Mouse (Mus musculus): Measurements from ENCODE around the gene Ndufaf3. TPM values are rescaled to one million over a fixed set of nuclear protein-coding genes. Genes with fewer than 3 reads are reported as not detected.
A peak's percentile ranks its signal among the peaks of the same experiment; 100 is the strongest.
"Not testable (repeated sequence)": the region's sequence is repeated elsewhere in the genome, so short reads cannot be mapped to it uniquely, and the experiment has no call there.

Ndufaf3 gene
- 14.7 and 23.0 TPM in 2 replicates for polyA plus RNA-seq (2011; ENCODE audit: insufficient read depth, insufficient read length, low replicate concordance, missing spikeins)

- TF ChIP-seq CTCF (IDR thresholded peaks at IDR 0.05; ENCODE audit: control insufficient read depth, insufficient read depth, low read length) (peak; percentile 95), POLR2A (IDR thresholded peaks at IDR 0.05; ENCODE audit: borderline replicate concordance, control insufficient read depth, low read depth, low read length) (peak; percentile 99)
- peak within 1 kb of the TSS; percentile 94 for H3K27ac ChIP-seq (ENCODE audit: control insufficient read depth, insufficient read depth, low read depth, low read length, poor library complexity)
- H3K4me1 ChIP-seq (ENCODE audit: control insufficient read depth, insufficient read depth, low read length) = peaks cover 10% of the 10 kb centered on the region; the same call in 1 of the 2 replicates
- H3K4me3 ChIP-seq (replicated peaks; ENCODE audit: control insufficient read depth, low read depth, low read length) = peak within 1 kb of the TSS; percentile 98
- under 1% methylated on average over 73 of the region's 73 CpGs for WGBS
Observed at GRCm38 (mm10) chr9:108566815-108567776, at the start of gene Ndufaf3. Gene Ndufaf3 (minus strand): TSS chr9:108567434.

GRCm38 (mm10) chr9:108611488-108611887 lies 44.3 kb upstream of the Ndufaf3 start:
- no peak for TF ChIP-seq CTCF (IDR thresholded peaks at IDR 0.05; ENCODE audit: control insufficient read depth, insufficient read depth, low read length)
- TF ChIP-seq POLR2A (IDR thresholded peaks at IDR 0.05; ENCODE audit: borderline replicate concordance, control insufficient read depth, low read depth, low read length) = no peak
- H3K27ac ChIP-seq (ENCODE audit: control insufficient read depth, insufficient read depth, low read depth, low read length, poor library complexity) = no peak overlapping the region
- no peak overlapping the region for H3K4me3 ChIP-seq (replicated peaks; ENCODE audit: control insufficient read depth, low read depth, low read length)
- H3K4me1 ChIP-seq (ENCODE audit: control insufficient read depth, insufficient read depth, low read length) = no peaks in the 10 kb centered on the region
- 91% methylated on average over 10 of the region's 10 CpGs for WGBS

DNA sequence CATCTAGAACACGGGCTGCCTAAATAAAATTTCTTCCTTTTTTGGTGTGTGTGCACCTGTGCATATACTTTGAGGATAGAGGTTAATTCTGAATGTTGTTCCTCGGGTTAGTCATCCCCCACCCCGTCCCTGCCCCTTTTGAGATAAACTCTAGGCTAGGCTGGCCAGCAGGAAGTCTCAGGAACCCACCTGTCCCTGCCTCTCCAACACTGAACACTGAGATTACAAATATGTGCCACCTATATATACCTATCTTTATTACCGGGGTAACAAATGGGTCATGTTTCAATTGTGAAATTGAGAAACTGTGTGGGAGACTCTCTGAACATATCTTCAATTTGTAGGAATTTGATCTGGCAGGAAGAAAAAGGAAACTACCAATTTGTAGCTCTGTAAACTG lies 41.7 kb upstream of the Ndufaf3 start:
- 63% methylated on average over 4 of the region's 4 CpGs for WGBS
- no peak for TF ChIP-seq CTCF (IDR thresholded peaks at IDR 0.05; ENCODE audit: control insufficient read depth, insufficient read depth, low read length)
- no peak for TF ChIP-seq POLR2A (IDR thresholded peaks at IDR 0.05; ENCODE audit: borderline replicate concordance, control insufficient read depth, low read depth, low read length)
- H3K4me1 ChIP-seq (ENCODE audit: control insufficient read depth, insufficient read depth, low read length) = no peaks in the 10 kb centered on the region

DNA sequence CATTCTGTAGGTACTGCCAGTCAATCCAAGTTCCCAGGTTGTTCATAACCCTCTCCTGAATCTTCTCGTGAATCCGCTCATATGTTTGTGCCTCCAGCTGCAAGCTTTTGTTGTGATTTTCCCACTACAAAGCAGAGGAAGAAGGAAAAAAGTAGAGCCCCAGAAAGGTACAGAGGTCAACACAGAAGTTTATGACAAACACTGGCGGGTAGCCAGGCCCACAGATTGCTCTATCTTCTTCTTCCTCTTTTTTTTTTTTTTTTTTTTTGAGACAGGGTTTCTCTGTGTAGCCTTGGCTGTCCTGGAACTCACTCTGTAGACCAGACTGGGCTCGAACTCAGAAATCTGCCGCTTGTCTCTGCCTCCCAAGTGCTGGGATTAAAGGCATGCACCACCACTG lies 40.7 kb upstream of the Ndufaf3 start:
- H3K27ac ChIP-seq (ENCODE audit: control insufficient read depth, insufficient read depth, low read depth, low read length, poor library complexity); H3K4me3 ChIP-seq (replicated peaks; ENCODE audit: control insufficient read depth, low read depth, low read length); H3K4me1 ChIP-seq (ENCODE audit: control insufficient read depth, insufficient read depth, low read length): not testable (repeated sequence)
- WGBS = 47% methylated on average over 5 of the region's 5 CpGs

More for the DNA sequence above, 41.7 kb upstream of the Ndufaf3 start:
- Histone ChIP-seq H3K27ac (ENCODE audit: control insufficient read depth, insufficient read depth, low read depth, low read length, poor library complexity) (no peak overlapping the region), H3K4me3 (replicated peaks; ENCODE audit: control insufficient read depth, low read depth, low read length) (no peak overlapping the region)

DNA sequence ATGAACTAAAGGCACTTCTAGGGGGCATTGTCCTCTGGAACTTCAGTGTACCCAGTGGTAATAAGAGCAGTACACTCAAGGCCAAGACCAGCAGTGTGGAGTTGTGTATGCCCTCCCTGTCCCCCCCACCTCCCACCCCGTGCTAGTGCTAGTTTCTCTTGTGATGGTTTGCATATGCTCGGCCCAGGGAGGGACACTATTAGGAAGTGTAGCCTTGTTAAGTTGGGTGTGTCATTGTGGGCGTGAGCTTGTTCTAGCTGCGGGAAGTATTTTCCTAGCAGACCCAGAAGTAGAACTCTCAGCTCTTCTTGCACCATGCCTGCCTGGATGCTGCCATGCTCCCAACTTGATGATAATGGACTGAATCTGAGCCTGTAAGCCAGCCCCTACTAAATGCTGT lies 34.8 kb upstream of the Ndufaf3 start:
- TF ChIP-seq CTCF (IDR thresholded peaks at IDR 0.05; ENCODE audit: control insufficient read depth, insufficient read depth, low read length) = no peak
- no peak for TF ChIP-seq POLR2A (IDR thresholded peaks at IDR 0.05; ENCODE audit: borderline replicate concordance, control insufficient read depth, low read depth, low read length)
- WGBS = 78% methylated on average over 4 of the region's 4 CpGs
- Histone ChIP-seq H3K4me3 (replicated peaks; ENCODE audit: control insufficient read depth, low read depth, low read length) (no peak overlapping the region), H3K27ac (ENCODE audit: control insufficient read depth, insufficient read depth, low read depth, low read length, poor library complexity) (no peak overlapping the region), H3K4me1 (ENCODE audit: control insufficient read depth, insufficient read depth, low read length) (no peaks in the 10 kb centered on the region; the same call in 1 of the 2 replicates)

DNA sequence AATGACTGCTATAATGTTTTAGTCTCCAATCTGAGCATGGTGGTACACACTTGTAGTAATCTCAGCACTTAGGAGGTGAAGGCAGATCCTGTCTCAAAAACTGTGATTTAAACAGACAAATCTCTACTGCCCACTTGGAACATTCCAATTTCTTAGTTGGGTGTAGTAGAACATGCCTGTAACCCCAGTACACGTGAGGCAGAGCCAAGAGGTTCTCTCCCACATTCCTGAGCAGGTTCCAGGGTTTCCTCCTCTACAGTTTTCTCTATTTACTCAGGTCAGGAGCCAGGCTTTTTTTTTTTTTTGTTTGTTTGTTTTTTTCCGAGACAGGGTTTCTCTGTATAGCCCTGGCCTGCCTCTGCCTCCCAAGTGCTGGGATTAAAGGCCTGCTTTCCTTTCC lies 32.8 kb upstream of the Ndufaf3 start:
- Histone ChIP-seq H3K27ac (ENCODE audit: control insufficient read depth, insufficient read depth, low read depth, low read length, poor library complexity) (no peak overlapping the region), H3K4me3 (replicated peaks; ENCODE audit: control insufficient read depth, low read depth, low read length) (no peak overlapping the region), H3K4me1 (ENCODE audit: control insufficient read depth, insufficient read depth, low read length) (no peaks in the 10 kb centered on the region; the same call in 1 of the 2 replicates)
- 72% methylated on average over 2 of the region's 2 CpGs for WGBS
- no peak for TF ChIP-seq CTCF (IDR thresholded peaks at IDR 0.05; ENCODE audit: control insufficient read depth, insufficient read depth, low read length)
- TF ChIP-seq POLR2A (IDR thresholded peaks at IDR 0.05; ENCODE audit: borderline replicate concordance, control insufficient read depth, low read depth, low read length) = no peak

- TF ChIP-seq CTCF (IDR thresholded peaks at IDR 0.05; ENCODE audit: control insufficient read depth, insufficient read depth, low read length) (no peak), POLR2A (IDR thresholded peaks at IDR 0.05; ENCODE audit: borderline replicate concordance, control insufficient read depth, low read depth, low read length) (no peak)
- no peaks in the 10 kb centered on the region; the same call in 1 of the 2 replicates for H3K4me1 ChIP-seq (ENCODE audit: control insufficient read depth, insufficient read depth, low read length)
- WGBS = 75% methylated on average over 4 of the region's 4 CpGs
Observed at GRCm38 (mm10) chr9:108599021-108599566, 31.9 kb upstream of the Ndufaf3 start.

GRCm38 (mm10) chr9:108596998-108597764 lies 29.9 kb upstream of the Ndufaf3 start, which contains the start of gene P4htm:
Gene P4htm (minus strand): TSS chr9:108597667.
- peak within 1 kb of the TSS; percentile 70 for H3K4me3 ChIP-seq (replicated peaks; ENCODE audit: control insufficient read depth, low read depth, low read length)
- 6% methylated on average over 69 of the region's 69 CpGs for WGBS
- peak within 1 kb of the TSS; percentile 27; the same call in 1 of the 2 replicates for H3K27ac ChIP-seq (ENCODE audit: control insufficient read depth, insufficient read depth, low read depth, low read length, poor library complexity)
- TF ChIP-seq CTCF (IDR thresholded peaks at IDR 0.05; ENCODE audit: control insufficient read depth, insufficient read depth, low read length) (no peak), POLR2A (IDR thresholded peaks at IDR 0.05; ENCODE audit: borderline replicate concordance, control insufficient read depth, low read depth, low read length) (no peak)
- H3K4me1 ChIP-seq (ENCODE audit: control insufficient read depth, insufficient read depth, low read length) = no peaks in the 10 kb centered on the region; the same call in 1 of the 2 replicates

More at GRCm38 (mm10) chr9:108599021-108599566, 31.9 kb upstream of the Ndufaf3 start:
- no peak overlapping the region for H3K27ac ChIP-seq (ENCODE audit: control insufficient read depth, insufficient read depth, low read depth, low read length, poor library complexity)
- H3K4me3 ChIP-seq (replicated peaks; ENCODE audit: control insufficient read depth, low read depth, low read length) = no peak overlapping the region
